Mouse (Mus musculus) adrenal gland, postnatal 0 days (tissue): ENCODE measurements around the gene Slitrk1. TPM values are rescaled to one million over a fixed set of nuclear protein-coding genes. Genes with fewer than 3 reads are reported as not detected.

Source experiments
- polyA plus RNA-seq: library from polyadenylated mRNA; unstranded; fragments of >200 nt; fragmentation: Nextera tagmentation; extraction: Ambion mirVana; gene quantifications from 2 replicates; pipeline ENCODE4 v1.2.1, GENCODE M21; 2015

The Slitrk1 gene
- polyA plus RNA-seq: 1.4 and 1.9 TPM in 2 replicates

GRCm38 (mm10) chr14:108913714-108914263 is at the start of gene Slitrk1:
Slitrk1 (minus strand) TSS chr14:108914158.

